Mouse (Mus musculus): ENCODE measurements at regions not wholly inside any gene's neighbourhood (a gene's known extent, or its start where the extent isn't known, plus 50 kb on each side); places are given as distances from the start of the nearest gene placed in this dataset.

GRCm38 (mm10) chr6:111725969-111726368, 547.6 kb upstream of the Lmcd1 start:
- TF ChIP-seq CTCF (IDR thresholded peaks at IDR 0.05; ENCODE audit: borderline replicate concordance, extremely low read depth, insufficient read depth, insufficient read length) (no peak), POLR2A (IDR thresholded peaks at IDR 0.05; ENCODE audit: borderline replicate concordance, extremely low read depth, insufficient read depth, insufficient read length, poor library complexity, severe bottlenecking) (no peak)

Measured in brain, embryonic 14.5 days (tissue).